Mouse (Mus musculus): ENCODE measurements at regions not wholly inside any gene's neighbourhood (a gene's known extent, or its start where the extent isn't known, plus 50 kb on each side); places are given as distances from the start of the nearest gene placed in this dataset.

DNA sequence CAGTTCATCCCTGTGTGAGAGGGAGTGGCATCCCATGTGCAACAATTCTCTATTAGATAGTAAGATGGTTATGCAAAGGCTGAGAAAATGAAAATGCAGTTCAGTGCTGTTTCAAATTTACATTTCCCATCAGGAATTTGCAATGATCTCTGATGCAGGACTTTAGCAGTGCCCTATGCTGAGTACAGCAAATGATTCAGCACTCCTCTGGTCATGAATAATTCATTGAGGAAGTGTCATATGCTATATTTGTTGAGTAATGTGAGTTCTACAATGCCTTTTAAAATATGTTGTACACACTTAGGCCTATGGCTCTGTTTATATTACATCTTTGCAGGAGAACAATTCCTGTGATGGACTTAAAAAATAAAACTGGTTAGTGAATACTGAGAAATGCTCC lies 1330.2 kb downstream of the Mat2b start:
- no peak for ATAC-seq (ENCODE audit: insufficient read depth, low read depth)
- no peak overlapping the region for H3K9ac ChIP-seq (replicated peaks; ENCODE audit: low read depth, low read length)
- TF ChIP-seq CTCF (IDR thresholded peaks at IDR 0.05; ENCODE audit: low read depth) (no peak), EP300 (IDR thresholded peaks at IDR 0.05; ENCODE audit: low read depth) (no peak)

DNA sequence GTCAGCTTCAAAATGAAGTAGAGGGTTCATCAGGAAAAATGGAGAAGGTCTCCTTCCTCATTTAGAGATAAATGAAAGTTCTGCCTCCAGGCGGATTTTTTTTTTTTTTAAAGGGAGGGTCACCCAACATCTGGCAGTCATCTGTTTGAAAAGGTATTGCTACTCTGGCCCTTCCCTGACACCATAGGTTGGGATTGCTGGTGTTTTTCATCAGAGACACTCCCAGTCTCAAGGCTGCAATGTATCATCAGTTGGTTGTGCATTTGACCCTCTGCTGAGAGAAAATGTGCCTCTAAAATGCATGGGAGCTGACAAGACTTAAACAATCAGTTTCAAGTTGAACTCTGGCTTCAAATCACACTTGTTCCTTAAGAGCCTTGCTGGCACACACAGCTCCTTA lies 1344.4 kb downstream of the Mat2b start:
- Histone ChIP-seq H3K36me3 (replicated peaks; ENCODE audit: control insufficient read depth, insufficient read depth, low read length) (no peaks in the 10 kb centered on the region), H3K9me3 (replicated peaks; ENCODE audit: control insufficient read depth, low read length) (no peaks in the 10 kb centered on the region), H3K27ac (ENCODE audit: low read depth) (no peak overlapping the region), H3K4me3 (ENCODE audit: low read depth, low read length) (no peak overlapping the region), H3K9ac (replicated peaks; ENCODE audit: low read depth, low read length) (no peak overlapping the region), H3K4me2 (ENCODE audit: low read depth, low read length) (no peak overlapping the region), H3K27me3 (ENCODE audit: control insufficient read depth, insufficient read depth, low read length) (no peaks in the 10 kb centered on the region), H3K4me1 (ENCODE audit: control insufficient read depth, insufficient read depth) (no peaks in the 10 kb centered on the region)
- WGBS, result 15% methylated on average over 1 of the region's 1 CpGs
- DNase-seq (ENCODE audit: low spot score) (no peak), ATAC-seq (ENCODE audit: insufficient read depth, low read depth) (no peak)
- TF ChIP-seq EP300 (IDR thresholded peaks at IDR 0.05; ENCODE audit: low read depth), result no peak
- TF ChIP-seq CTCF (IDR thresholded peaks at IDR 0.05; ENCODE audit: low read depth), result no peak

More for the DNA sequence above, 1330.2 kb downstream of the Mat2b start:
- Histone ChIP-seq H3K4me3 (ENCODE audit: low read depth, low read length) (no peak overlapping the region), H3K4me2 (ENCODE audit: low read depth, low read length) (no peak overlapping the region), H3K36me3 (replicated peaks; ENCODE audit: control insufficient read depth, insufficient read depth, low read length) (no peaks in the 10 kb centered on the region), H3K9me3 (replicated peaks; ENCODE audit: control insufficient read depth, low read length) (no peaks in the 10 kb centered on the region), H3K27ac (ENCODE audit: low read depth) (no peak overlapping the region), H3K4me1 (ENCODE audit: control insufficient read depth, insufficient read depth) (no peaks in the 10 kb centered on the region), H3K27me3 (ENCODE audit: control insufficient read depth, insufficient read depth, low read length) (no peaks in the 10 kb centered on the region)
- no peak for DNase-seq (ENCODE audit: low spot score)
